Mouse (Mus musculus) lung, embryonic 16.5 days (tissue): ENCODE data around the gene Stxbp4. TPM values are rescaled to one million over a fixed set of nuclear protein-coding genes. Genes with fewer than 3 reads are reported as not detected.

Experiments used
- ATAC-seq: fragments of 200-750 bp; cut with Nextera tagmentation; 2 replicates; pipeline ENCODE4 v1.8.0; 2017; ENCODE audit warnings: low read depth, mild to moderate bottlenecking, moderate library complexity
- H3K27ac ChIP-seq: fragments of 300-500 bp; sonication (generic); 2 replicates; pipeline ENCODE4 v1.5.1; 2014; ENCODE audit warnings: mild to moderate bottlenecking, control low read depth, low read length
- H3K27me3 ChIP-seq: fragments of 300-500 bp; sonication (generic); 2 replicates; pipeline ENCODE4 v1.6.1; 2014; ENCODE audit warnings: low read depth, low read length, mixed read lengths; ENCODE audit not compliant: control insufficient read depth, insufficient read depth
- H3K36me3 ChIP-seq: fragments of 300-500 bp; sonication (generic); 2 replicates; pipeline ENCODE4 v1.6.1; 2014; ENCODE audit warnings: low read length; ENCODE audit not compliant: control insufficient read depth, insufficient read depth
- H3K4me1 ChIP-seq: fragments of 300-500 bp; sonication (generic); replicated peaks from 2 replicates; pipeline ENCODE4 v1.6.1; 2014; ENCODE audit warnings: low read length, mixed read lengths; ENCODE audit not compliant: control insufficient read depth, insufficient read depth
- H3K4me2 ChIP-seq: fragments of 300-500 bp; sonication (generic); 2 replicates; pipeline ENCODE4 v1.6.1; 2014; ENCODE audit warnings: low read depth, low read length, control low read depth
- H3K4me3 ChIP-seq: fragments of 300-500 bp; sonication (generic); 2 replicates; pipeline ENCODE4 v1.5.1; 2014; ENCODE audit warnings: mild to moderate bottlenecking, low read length, control low read depth
- H3K9ac ChIP-seq: fragments of 300-500 bp; sonication (generic); 2 replicates; pipeline ENCODE4 v1.6.1; 2014; ENCODE audit warnings: low read length, control low read depth
- H3K9me3 ChIP-seq: fragments of 300-500 bp; sonication (generic); 2 replicates; pipeline ENCODE4 v1.6.1; 2016; ENCODE audit warnings: low read length; ENCODE audit not compliant: control insufficient read depth
- WGBS: fragments of 180-500 bp; shearing (Covaris S2); extraction: QIAGEN DNeasy Blood & Tissue Kit; methylation state at CpG from one replicate; pipeline ENCODE4 v1.1.7; 2014; 5-methylcytosine and 5-hydroxymethylcytosine counted together
- polyA plus RNA-seq: library from polyadenylated mRNA; unstranded; fragments of >200 nt; fragmentation: Nextera tagmentation; extraction: Ambion mirVana; gene quantifications from 2 replicates; pipeline ENCODE4 v1.2.1, GENCODE M21; 2015

Stxbp4 gene
- polyA plus RNA-seq, 1 experiment from 2014 or later = 22.4 TPM

DNA sequence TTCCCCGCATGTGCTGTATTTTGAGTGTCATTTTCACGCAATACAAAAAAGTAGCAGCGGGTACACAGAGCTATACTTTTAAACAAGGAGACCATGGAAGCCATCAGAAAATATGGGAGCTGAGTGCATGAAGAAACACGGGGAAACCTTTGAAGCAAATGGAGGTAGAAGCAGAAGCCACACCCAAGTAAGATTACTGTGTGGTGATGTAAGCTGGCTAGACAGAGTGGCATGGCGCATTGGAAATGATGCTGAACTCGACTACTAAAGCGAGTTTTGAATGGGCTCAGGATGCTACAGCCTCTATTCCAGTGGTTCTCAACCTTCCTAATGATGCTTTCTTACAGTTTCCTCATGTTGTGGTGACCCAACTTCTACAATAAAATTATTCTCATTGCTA is 39.1 kb upstream of the Stxbp4 start:
- no peak overlapping the region for H3K4me3 ChIP-seq
- H3K4me2 ChIP-seq = no peak overlapping the region
- no peaks in the 10 kb centered on the region for H3K27me3 ChIP-seq
- H3K9ac ChIP-seq = no peak overlapping the region
- H3K36me3 ChIP-seq = no peaks in the 10 kb centered on the region
- no peak overlapping the region for H3K27ac ChIP-seq
- no peaks in the 10 kb centered on the region for H3K9me3 ChIP-seq
- no peaks in the 10 kb centered on the region for H3K4me1 ChIP-seq
- WGBS = 90% methylated on average over 7 of the region's 7 CpGs
- ATAC-seq = no peak

DNA sequence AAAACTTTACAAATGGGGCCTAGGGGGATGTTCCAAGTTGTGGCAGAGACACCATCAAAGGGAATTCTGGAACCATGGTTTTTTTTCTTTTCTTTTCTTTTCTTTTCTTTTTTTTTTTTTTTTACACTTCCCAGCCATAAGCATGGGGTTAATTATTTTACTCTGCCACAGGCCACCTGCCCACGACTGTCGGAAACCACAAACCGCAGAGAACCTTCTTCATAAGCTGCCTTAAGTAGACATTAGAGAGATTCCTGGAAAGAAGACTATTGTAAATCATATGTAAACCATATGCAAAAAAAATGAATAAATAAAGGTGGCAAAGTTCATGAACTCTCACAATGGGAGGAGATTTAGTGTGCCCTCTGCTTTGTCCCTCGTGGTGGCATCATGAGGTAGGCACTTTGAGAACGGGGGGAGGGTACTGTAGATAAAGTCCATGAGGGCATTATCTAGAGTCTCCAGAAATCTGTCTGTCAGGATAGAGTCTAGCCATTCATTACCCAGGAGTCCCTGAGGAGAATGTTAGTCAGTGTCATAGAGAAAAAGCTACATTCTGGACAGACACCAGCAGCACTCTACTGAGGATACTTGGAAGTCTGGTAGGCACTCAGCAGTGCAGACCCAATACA is 37.7 kb upstream of the Stxbp4 start:
- Histone ChIP-seq H3K9me3 (no peaks in the 10 kb centered on the region), H3K27ac (no peak overlapping the region)

DNA sequence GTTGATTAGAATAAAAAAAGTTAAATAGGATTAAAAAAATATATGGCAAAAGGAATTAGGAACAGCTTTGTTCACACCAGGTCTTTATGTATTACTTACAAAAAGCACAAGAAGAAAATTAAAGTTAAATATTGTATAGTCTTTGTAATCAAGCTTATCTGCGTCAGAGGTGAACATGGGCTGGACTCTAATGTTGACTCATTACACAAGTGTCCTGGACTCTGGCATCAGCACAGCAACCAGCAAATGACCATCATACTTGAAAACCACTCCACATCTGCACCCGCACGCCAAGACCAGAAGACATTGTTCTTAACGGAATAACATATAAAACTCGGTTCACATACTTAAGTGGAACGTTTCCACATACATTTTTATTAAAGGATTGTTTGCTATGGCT is 29.4 kb upstream of the Stxbp4 start:
- 54% methylated on average over 6 of the region's 6 CpGs for WGBS
- no peak overlapping the region for H3K9ac ChIP-seq
- no peak for ATAC-seq

More for the DNA sequence above, 37.7 kb upstream of the Stxbp4 start:
- Histone ChIP-seq H3K9ac (no peak overlapping the region), H3K27me3 (no peaks in the 10 kb centered on the region), H3K4me3 (no peak overlapping the region), H3K36me3 (no peaks in the 10 kb centered on the region), H3K4me2 (no peak overlapping the region), H3K4me1 (no peaks in the 10 kb centered on the region)
- ATAC-seq = no peak
- 79% methylated on average over 5 of the region's 5 CpGs for WGBS

DNA sequence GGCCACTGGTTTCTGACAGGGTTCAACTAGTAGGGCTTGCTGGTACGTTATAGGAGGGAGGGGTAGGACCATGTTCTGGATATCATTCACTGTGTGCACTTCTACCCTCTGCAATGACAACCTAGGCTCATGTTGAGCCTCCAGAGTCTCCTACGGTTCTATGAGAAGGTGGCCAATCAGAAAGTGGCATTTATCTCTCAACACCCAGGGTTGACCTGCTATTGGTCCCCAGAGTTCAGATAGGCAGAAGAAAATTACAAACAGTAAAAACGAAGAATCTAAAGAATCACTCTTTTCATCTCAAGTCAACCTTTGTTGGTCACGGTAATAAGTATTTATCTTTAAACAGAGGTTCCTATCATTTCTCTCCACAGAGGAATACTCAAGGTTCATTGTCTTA is 29.0 kb upstream of the Stxbp4 start:
- no peaks in the 10 kb centered on the region for H3K9me3 ChIP-seq
- WGBS = 67% methylated on average over 4 of the region's 4 CpGs

More for the DNA sequence above, 29.4 kb upstream of the Stxbp4 start:
- Histone ChIP-seq H3K36me3 (peaks cover 4% of the 10 kb centered on the region), H3K4me3 (no peak overlapping the region), H3K4me2 (no peak overlapping the region), H3K27me3 (no peaks in the 10 kb centered on the region), H3K4me1 (peaks cover 31% of the 10 kb centered on the region), H3K27ac (no peak overlapping the region), H3K9me3 (no peaks in the 10 kb centered on the region)

DNA sequence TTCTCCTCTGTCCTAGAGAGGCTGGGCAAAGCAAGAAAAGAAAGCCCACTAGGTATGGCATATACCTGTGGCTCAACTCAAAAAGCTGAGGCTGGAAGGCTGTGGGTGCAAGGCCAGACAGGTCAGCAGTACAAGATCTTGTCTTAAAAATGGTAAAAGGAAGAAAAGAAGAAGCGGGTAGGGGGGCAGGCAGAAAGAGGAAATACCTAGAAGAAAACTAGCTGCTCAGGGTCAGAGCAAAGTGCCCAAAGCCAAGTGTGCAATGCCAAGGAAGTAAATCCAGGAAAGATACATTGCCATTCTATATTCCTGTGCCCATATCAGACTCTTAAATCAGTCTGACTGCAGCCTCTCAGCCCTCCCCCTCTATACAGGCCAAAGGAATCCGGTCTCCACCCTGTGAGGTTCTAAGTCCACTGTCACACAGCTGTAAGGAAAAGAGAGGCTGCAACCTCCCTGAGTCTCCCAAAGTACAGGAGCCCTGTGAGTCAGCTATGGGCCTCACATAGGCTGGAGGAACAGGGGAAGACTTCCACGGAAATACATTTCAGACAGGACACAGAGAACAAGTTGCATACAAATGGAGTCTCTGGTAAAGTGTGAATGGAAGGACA is 28.4 kb upstream of the Stxbp4 start:
- Histone ChIP-seq H3K9ac (no peak overlapping the region), H3K27me3 (no peaks in the 10 kb centered on the region), H3K4me1 (peaks cover 31% of the 10 kb centered on the region), H3K27ac (peak overlapping the region; percentile 91), H3K4me2 (no peak overlapping the region), H3K4me3 (no peak overlapping the region), H3K36me3 (peaks cover 4% of the 10 kb centered on the region), H3K9me3 (no peaks in the 10 kb centered on the region)
- ATAC-seq = no peak
- WGBS = 50% methylated on average over 3 of the region's 3 CpGs

More for the DNA sequence above, 29.0 kb upstream of the Stxbp4 start:
- Histone ChIP-seq H3K27ac (peak overlapping the region; percentile 21; the same call in 1 of the 2 replicates), H3K4me2 (no peak overlapping the region), H3K4me3 (no peak overlapping the region), H3K4me1 (peaks cover 31% of the 10 kb centered on the region), H3K36me3 (peaks cover 4% of the 10 kb centered on the region), H3K9ac (no peak overlapping the region), H3K27me3 (no peaks in the 10 kb centered on the region)
- ATAC-seq = no peak

DNA sequence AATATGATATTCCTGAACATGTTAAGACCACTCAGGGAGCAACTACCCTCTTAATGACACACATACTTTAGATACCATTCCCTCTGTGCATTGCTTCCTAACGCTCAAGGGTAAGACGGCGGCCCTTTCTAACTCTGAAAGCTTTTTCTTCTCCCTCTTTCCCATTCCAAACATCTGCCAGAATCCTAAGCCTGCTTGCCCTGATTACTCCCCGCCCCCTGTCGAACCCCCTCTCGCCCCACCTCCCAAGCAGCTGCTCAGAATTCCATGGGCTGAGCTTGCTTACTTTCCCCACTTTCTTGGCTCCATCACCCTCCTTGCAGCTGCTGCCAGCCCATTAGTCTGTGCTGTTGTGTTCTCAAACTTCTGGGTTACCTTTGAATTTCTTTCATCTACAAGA is 27.3 kb upstream of the Stxbp4 start:
- Histone ChIP-seq H3K27me3 (no peaks in the 10 kb centered on the region), H3K4me1 (peaks cover 31% of the 10 kb centered on the region), H3K4me2 (peak overlapping the region; percentile 29), H3K4me3 (no peak overlapping the region), H3K9ac (0 out of 2 replicates have a peak overlapping the region, but pooled peaks have one; percentile 23), H3K9me3 (no peaks in the 10 kb centered on the region), H3K27ac (peak overlapping the region; percentile 91), H3K36me3 (peaks cover 4% of the 10 kb centered on the region)
- peak; percentile 94 for ATAC-seq
- 14% methylated on average over 6 of the region's 6 CpGs for WGBS

DNA sequence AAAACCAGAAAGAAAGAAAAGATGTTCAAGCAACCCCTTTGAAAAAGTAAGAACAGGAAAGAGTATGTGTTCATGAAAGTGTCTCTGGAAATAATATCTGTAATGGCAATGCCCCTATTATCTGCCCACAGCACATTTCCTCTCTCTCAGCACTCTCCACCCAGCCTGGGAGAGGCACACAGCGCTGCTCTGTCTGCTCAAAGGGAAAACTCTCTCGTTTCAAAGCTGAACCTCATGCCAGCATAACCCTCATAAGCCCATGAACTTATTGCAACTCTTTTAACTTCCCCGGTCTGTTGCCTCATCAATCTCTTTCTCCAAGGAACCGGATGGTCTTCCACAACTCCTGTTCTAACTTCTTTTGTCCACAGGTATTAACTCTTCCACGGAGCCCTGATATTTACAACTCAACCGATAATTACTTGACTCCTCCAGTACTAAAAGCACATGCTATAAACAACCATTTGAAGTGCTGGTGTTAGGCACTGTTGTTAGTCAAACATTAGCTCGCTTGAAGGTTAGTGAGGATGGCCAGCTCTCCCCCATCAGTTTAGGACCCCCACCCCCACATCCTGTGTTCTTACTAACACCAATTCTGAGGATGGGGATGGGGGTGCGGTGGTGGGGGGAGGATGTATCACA is 26.6 kb upstream of the Stxbp4 start:
- peak; percentile 49 for ATAC-seq
- WGBS = 2% methylated on average over 8 of the region's 8 CpGs
- H3K4me1 ChIP-seq = peaks cover 31% of the 10 kb centered on the region
- H3K9ac ChIP-seq = 0 out of 2 replicates have a peak overlapping the region, but pooled peaks have one; percentile 23
- H3K36me3 ChIP-seq = peaks cover under 1% of the 10 kb centered on the region; the same call in 1 of the 2 replicates
- no peaks in the 10 kb centered on the region for H3K27me3 ChIP-seq
- no peaks in the 10 kb centered on the region for H3K9me3 ChIP-seq
- H3K4me3 ChIP-seq = no peak overlapping the region
- H3K27ac ChIP-seq = peak overlapping the region; percentile 91
- H3K4me2 ChIP-seq = peak overlapping the region; percentile 29

DNA sequence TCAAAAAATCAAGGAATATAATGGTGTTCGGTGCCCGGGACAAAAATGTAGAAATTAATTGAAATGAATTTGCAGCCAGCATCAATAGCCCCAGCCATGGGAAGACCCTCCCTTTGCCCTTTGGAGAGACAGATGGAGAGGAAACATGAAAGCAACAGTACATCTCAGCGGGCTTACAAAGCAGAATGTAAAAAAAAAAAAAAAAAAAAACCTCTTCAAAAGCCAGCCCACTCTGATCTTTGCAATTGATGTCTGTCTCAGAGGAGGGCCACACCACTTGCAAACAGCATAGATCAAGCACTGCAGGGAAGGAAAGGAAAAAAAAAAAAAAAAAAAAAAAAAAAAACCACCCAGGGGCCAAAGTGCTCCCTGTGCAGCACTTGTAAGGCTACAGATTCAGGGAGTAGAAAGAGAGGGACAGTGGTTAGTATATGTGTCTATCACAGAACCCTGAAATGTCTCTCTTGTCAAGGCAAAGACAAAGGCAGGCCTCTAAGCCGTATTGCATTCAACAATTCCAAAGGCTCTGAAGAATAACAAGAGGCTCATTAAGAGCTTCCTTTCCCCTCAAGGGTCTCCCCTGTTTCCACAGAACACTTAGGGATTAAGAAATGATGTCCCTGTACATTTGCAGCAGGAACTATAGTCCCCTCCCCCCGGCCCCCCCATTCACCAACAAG is 25.9 kb upstream of the Stxbp4 start:
- H3K27ac ChIP-seq = peak overlapping the region; percentile 91
- H3K4me2 ChIP-seq = no peak overlapping the region
- peaks cover 31% of the 10 kb centered on the region for H3K4me1 ChIP-seq
- H3K9ac ChIP-seq = no peak overlapping the region
- H3K9me3 ChIP-seq = no peaks in the 10 kb centered on the region
- H3K27me3 ChIP-seq = no peaks in the 10 kb centered on the region
- WGBS = 44% methylated on average over 5 of the region's 5 CpGs
- ATAC-seq = no peak
- no peaks in the 10 kb centered on the region; the same call in 1 of the 2 replicates for H3K36me3 ChIP-seq
- no peak overlapping the region for H3K4me3 ChIP-seq

DNA sequence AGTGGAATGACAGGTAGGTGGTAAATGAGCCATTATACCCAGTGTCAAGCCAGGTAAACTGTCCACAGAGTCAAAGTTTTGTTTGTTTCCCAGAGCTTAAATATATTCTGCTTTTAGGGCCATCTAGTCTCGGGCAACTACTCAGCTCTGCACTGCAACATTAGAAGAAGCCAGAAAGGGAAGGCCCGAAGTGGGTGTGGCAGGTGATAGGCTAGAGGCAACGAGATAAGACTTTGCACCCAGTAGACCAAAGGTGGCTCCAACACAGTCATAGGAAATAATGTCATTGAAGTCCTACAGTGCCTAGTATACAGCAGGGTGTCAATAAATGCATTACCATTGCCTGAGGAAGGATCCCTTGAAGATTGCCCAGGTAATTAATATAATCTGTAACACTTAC is 25.2 kb upstream of the Stxbp4 start:
- WGBS = 70% methylated on average over 3 of the region's 3 CpGs
- H3K4me1 ChIP-seq = peaks cover 31% of the 10 kb centered on the region

More for the DNA sequence above, 25.2 kb upstream of the Stxbp4 start:
- H3K4me3 ChIP-seq = no peak overlapping the region
- H3K27ac ChIP-seq = no peak overlapping the region
- no peaks in the 10 kb centered on the region for H3K9me3 ChIP-seq
- ATAC-seq = no peak
- no peaks in the 10 kb centered on the region for H3K27me3 ChIP-seq
- no peaks in the 10 kb centered on the region; the same call in 1 of the 2 replicates for H3K36me3 ChIP-seq
- H3K9ac ChIP-seq = no peak overlapping the region
- H3K4me2 ChIP-seq = no peak overlapping the region
